Mouse (Mus musculus) forebrain, embryonic 13.5 days (tissue): ENCODE measurements at regions not wholly inside any gene's neighbourhood (a gene's known extent, or its start where the extent isn't known, plus 50 kb on each side); places are given as distances from the start of the nearest gene placed in this dataset.

Experiments
- ATAC-seq: fragments of 200-750 bp; cut with Nextera tagmentation; 2 replicates; pipeline ENCODE4 v1.8.0; 2017
- H3K27ac ChIP-seq: fragments of 300-500 bp; sonication (generic); 2 replicates; pipeline ENCODE4 v1.5.1; 2015; ENCODE audit warnings: inconsistent platforms, mild to moderate bottlenecking, moderate library complexity
- H3K27me3 ChIP-seq: fragments of 300-500 bp; sonication (generic); 2 replicates; pipeline ENCODE4 v1.6.1; 2015; ENCODE audit warnings: mild to moderate bottlenecking, inconsistent platforms
- H3K36me3 ChIP-seq: fragments of 300-500 bp; sonication (generic); 2 replicates; pipeline ENCODE4 v1.6.1; 2015; ENCODE audit warnings: mild to moderate bottlenecking, inconsistent platforms; ENCODE audit not compliant: poor library complexity, severe bottlenecking
- H3K4me1 ChIP-seq: fragments of 300-500 bp; sonication (generic); 2 replicates; pipeline ENCODE4 v1.6.1; 2015; ENCODE audit warnings: inconsistent platforms
- H3K4me2 ChIP-seq: fragments of 300-500 bp; sonication (generic); 2 replicates; pipeline ENCODE4 v1.6.1; 2015; ENCODE audit warnings: inconsistent platforms, mild to moderate bottlenecking, moderate library complexity
- H3K4me3 ChIP-seq: fragments of 300-500 bp; sonication (generic); 2 replicates; pipeline ENCODE4 v1.5.1; 2015; ENCODE audit warnings: mild to moderate bottlenecking, inconsistent platforms
- H3K9ac ChIP-seq: fragments of 300-500 bp; sonication (generic); 2 replicates; pipeline ENCODE4 v1.6.1; 2015; ENCODE audit warnings: mild to moderate bottlenecking, inconsistent platforms
- H3K9me3 ChIP-seq: fragments of 300-500 bp; sonication (generic); replicated peaks from 2 replicates; pipeline ENCODE4 v1.6.1; 2016; ENCODE audit warnings: inconsistent platforms
- WGBS: fragments of 180-500 bp; shearing (Covaris S2); methylation state at CpG from one replicate; pipeline ENCODE4 v1.1.7; 2015; 5-methylcytosine and 5-hydroxymethylcytosine counted together

DNA sequence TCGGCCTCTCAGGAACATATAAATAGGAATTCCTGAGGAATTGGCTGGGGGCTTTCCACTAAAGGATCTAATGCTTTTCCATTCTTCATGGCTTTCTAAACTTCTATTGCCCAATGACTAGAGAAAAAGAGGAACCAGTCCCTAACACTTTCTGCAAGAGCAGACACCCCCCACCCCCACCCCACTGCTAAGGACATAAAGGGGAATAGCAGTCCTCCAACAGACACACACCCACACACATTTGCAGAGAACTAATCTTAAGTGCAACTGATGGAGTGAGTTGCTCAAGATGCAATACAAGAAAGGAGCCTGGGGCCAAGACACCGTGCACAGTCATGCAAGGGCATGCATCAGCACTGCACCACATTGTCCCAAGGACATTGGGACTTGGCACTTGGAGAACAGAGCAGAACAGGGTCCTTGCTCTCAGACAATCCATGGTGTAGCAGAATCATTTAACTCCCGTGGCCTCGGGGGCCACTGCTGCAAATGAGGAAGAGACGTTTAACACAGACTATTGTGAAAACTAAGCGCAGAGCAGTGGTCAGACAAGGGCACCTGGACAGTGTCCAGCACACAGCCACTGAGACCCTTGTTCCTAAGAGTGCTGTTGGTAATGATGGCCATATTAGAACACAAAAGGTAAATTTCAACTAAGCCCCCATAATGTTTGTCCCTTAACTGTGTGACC is 161.1 kb downstream of the Xpnpep1 start:
- Histone ChIP-seq H3K36me3 (no peaks in the 10 kb centered on the region), H3K4me3 (no peak overlapping the region), H3K27ac (no peak overlapping the region), H3K4me2 (no peak overlapping the region), H3K9ac (no peak overlapping the region), H3K27me3 (no peaks in the 10 kb centered on the region), H3K9me3 (no peaks in the 10 kb centered on the region), H3K4me1 (no peaks in the 10 kb centered on the region)
- 90% methylated on average over 6 of the region's 6 CpGs for WGBS
- no peak for ATAC-seq

DNA sequence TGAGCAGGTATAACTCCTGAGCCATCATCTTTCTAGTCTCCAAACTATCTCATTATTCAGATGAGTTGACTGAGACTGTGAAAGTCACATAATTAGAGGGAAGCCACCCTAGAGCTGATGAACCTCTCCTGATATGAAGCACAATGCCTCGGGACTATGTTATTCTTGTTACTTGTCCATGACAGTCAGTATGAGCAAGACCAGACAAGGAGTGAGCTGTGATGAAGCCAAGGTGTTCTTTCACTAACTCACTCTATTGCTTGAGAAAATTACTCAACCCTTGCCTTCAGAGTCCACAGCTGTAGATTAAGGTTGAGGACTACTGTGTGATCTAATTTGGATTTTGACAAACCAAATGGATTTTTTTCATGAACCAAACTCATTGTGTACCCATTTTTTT is 173.4 kb downstream of the Xpnpep1 start:
- Histone ChIP-seq H3K36me3 (no peaks in the 10 kb centered on the region), H3K4me3 (no peak overlapping the region), H3K9me3 (no peaks in the 10 kb centered on the region), H3K4me1 (peaks cover 1% of the 10 kb centered on the region; the same call in 1 of the 2 replicates), H3K9ac (no peak overlapping the region), H3K27me3 (no peaks in the 10 kb centered on the region), H3K4me2 (no peak overlapping the region), H3K27ac (no peak overlapping the region)
- no peak for ATAC-seq
- WGBS: 97% methylated on average over 1 of the region's 1 CpGs

DNA sequence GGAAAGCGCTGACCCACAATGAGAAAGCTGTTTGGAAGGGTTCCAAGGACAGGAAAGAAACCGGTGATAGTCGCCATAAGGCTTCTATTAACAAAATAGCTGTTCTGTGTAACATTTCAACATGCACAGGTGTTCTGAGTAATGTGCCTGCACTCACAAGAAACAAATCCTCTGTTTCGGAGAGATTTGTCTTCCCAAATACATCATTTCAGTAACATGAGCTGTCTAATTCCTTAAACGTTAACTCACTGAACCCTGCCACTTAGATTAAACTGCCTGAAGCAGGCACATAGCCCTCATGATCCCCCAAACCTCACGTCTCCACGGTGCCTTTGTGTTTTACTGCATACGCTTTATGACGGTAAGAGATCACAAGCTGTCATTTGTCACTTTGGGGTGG is 178.4 kb downstream of the Xpnpep1 start:
- no peak for ATAC-seq
- H3K27me3 ChIP-seq: no peaks in the 10 kb centered on the region
- WGBS: 70% methylated on average over 9 of the region's 9 CpGs
- H3K4me2 ChIP-seq: no peak overlapping the region
- no peak overlapping the region for H3K27ac ChIP-seq
- peaks cover 6% of the 10 kb centered on the region; the same call in 1 of the 2 replicates for H3K4me1 ChIP-seq
- no peak overlapping the region for H3K4me3 ChIP-seq
- no peaks in the 10 kb centered on the region for H3K9me3 ChIP-seq
- H3K9ac ChIP-seq: no peak overlapping the region
- H3K36me3 ChIP-seq: no peaks in the 10 kb centered on the region

DNA sequence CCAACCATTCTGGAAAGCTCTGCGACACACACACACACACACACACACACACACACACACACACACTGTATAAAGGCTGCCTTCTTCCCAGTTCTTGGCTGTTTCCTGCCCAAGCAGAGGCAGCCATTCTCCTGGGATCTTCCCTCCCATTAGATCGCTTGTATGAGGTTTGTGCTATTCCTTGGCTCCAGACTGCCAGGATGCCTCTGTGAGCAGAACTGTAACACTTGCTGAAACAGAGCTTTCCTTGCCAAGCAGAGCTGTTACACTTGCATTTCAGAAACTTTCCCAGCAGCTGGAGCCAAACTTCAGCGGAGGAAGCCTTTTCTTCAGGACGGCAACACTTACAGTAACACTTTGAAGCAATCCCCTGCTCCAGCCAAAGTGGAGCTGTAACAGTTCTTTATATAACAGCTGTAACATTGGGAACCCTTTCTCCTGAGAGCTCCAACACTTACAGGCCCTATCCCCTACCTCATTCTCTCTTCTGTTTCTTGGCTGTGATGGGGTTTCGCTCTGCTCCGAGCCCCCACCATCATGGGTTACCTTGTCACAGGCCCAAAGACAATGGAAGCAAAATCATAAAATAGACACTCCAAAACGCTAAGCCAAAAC is 185.8 kb downstream of the Xpnpep1 start:
- Histone ChIP-seq H3K9me3 (no peaks in the 10 kb centered on the region), H3K36me3 (no peaks in the 10 kb centered on the region), H3K4me2 (no peak overlapping the region), H3K27me3 (no peaks in the 10 kb centered on the region), H3K27ac (no peak overlapping the region), H3K9ac (no peak overlapping the region), H3K4me1 (no peaks in the 10 kb centered on the region), H3K4me3 (no peak overlapping the region)
- 91% methylated on average over 7 of the region's 7 CpGs for WGBS
- ATAC-seq: no peak

DNA sequence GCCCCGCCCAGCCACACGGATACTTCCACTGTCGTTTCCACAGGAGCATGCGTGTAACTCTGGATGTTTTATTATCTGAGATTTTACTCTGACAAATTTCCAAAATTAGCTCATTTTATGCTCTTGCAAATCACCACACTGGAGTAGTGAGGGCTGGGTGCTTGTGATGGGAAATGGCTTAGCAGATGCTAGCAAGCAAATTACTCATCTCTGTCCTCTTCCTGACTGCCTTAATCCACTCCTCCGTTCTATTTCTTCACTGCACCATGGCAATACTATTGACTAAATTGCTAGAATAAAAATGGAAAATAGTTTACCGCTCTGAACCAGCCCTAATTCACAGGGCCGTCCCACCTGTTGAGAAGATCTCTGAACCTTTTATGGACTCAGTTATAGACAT is 223.8 kb downstream of the Xpnpep1 start:
- Histone ChIP-seq H3K27me3 (no peaks in the 10 kb centered on the region), H3K4me3 (no peak overlapping the region), H3K4me1 (no peaks in the 10 kb centered on the region), H3K9ac (no peak overlapping the region), H3K27ac (no peak overlapping the region), H3K9me3 (no peaks in the 10 kb centered on the region), H3K4me2 (no peak overlapping the region), H3K36me3 (no peaks in the 10 kb centered on the region)
- ATAC-seq: no peak
- 93% methylated on average over 7 of the region's 7 CpGs for WGBS

DNA sequence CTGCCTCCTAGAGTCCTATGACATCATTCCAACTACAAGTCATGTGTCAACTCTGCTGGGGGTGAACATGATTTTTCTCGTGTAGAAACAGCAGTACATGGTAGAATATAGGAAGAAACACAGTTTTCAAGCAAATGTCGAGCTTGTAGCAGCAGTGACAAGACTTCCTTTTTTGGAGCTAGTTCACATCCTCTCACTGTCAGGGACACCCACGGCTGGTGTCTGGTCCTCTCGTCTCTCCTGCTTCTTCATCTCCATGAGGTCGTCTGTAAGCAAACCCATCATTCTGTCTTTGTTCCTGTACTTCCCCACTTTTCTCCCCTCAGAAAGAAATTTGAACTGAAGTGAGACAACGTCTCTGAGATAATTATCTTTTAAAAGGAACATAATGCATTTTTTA is 228.0 kb downstream of the Xpnpep1 start:
- 82% methylated on average over 6 of the region's 6 CpGs for WGBS
- no peaks in the 10 kb centered on the region for H3K27me3 ChIP-seq
- no peaks in the 10 kb centered on the region for H3K4me1 ChIP-seq
- H3K36me3 ChIP-seq: no peaks in the 10 kb centered on the region
- no peak for ATAC-seq
- no peak overlapping the region for H3K4me2 ChIP-seq
- H3K4me3 ChIP-seq: no peak overlapping the region
- no peak overlapping the region for H3K27ac ChIP-seq
- H3K9me3 ChIP-seq: no peaks in the 10 kb centered on the region
- H3K9ac ChIP-seq: no peak overlapping the region

DNA sequence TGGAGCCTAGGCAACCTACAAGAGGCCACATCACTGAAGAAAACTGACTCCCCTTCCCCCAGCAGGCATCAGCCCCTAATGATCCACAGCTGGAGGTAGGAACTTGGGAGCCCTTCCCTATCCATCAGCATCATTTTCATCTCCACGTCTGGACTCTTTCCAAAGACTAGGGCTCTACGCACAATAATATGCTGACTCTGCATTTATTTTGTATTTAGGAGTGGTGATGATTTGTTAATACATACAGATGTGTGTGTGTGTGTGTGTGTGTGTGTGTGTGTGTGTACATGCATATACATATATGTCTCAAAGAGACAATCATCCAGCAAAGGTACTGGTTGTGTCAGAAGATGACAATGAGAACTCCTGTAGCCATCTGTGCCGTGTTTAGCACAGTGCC is 251.2 kb downstream of the Xpnpep1 start:
- no peaks in the 10 kb centered on the region for H3K36me3 ChIP-seq
- 90% methylated on average over 3 of the region's 3 CpGs for WGBS
- no peak overlapping the region for H3K9ac ChIP-seq
- H3K4me1 ChIP-seq: no peaks in the 10 kb centered on the region; the same call in 1 of the 2 replicates
- no peak overlapping the region for H3K27ac ChIP-seq
- no peaks in the 10 kb centered on the region for H3K9me3 ChIP-seq
- H3K27me3 ChIP-seq: no peaks in the 10 kb centered on the region
- H3K4me2 ChIP-seq: no peak overlapping the region
- no peak overlapping the region for H3K4me3 ChIP-seq
- ATAC-seq: no peak

DNA sequence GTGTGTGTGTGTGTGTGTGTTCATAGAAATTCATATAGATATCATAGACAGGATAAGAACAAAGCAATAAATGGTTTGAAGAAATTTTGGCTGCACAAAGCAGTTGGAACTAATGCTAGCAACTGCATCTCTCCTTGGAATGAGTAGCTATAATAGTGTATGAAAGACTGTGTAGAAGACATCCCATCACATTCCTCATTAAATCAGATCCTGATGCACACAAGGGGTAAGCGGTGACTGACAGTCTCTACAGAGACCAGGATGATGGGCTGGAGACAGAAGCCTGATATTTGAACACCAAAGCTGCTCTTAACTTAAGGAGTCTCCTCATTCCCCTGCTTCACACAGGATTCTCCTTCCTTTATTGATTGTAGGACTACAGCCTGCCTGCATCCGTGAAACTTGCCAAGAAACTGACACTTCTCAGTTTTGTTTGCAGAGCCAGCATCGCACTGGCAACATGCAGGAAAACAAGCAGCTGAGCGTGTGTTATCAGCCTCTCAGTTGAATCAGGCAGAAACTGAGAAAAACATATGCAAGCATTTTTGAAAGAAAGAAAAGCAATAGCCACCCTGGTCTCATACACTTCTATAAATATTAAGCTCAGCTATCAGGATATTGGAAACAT is 271.1 kb downstream of the Xpnpep1 start:
- Histone ChIP-seq H3K4me3 (no peak overlapping the region), H3K9me3 (peaks cover 5% of the 10 kb centered on the region; the same call in 1 of the 2 replicates), H3K9ac (no peak overlapping the region), H3K4me2 (no peak overlapping the region), H3K27ac (no peak overlapping the region), H3K27me3 (no peaks in the 10 kb centered on the region), H3K4me1 (no peaks in the 10 kb centered on the region), H3K36me3 (no peaks in the 10 kb centered on the region)
- peak; percentile 77; the same call in 1 of the 2 replicates for ATAC-seq
- WGBS: 83% methylated on average over 4 of the region's 4 CpGs

DNA sequence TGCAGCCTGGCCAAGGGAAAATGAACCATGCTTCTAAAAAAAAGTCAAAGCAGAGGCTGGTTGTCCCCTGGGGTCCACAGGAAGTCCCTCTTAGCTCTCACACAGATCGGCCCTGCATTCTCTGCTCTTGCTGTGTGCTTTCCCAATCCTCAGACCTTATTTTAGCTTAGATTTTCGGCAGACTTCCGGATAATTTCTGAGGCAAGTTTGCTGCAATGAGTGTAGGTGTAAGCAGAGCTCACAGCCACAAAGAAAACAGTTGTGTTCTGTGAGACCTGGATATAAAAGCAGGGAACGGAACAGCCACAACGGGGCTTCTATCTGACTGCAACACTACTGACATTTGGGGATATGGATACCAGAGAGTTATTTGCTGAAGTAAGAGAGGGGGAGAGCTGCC is 271.9 kb downstream of the Xpnpep1 start:
- Histone ChIP-seq H3K4me1 (no peaks in the 10 kb centered on the region), H3K9me3 (peaks cover 5% of the 10 kb centered on the region; the same call in 1 of the 2 replicates), H3K36me3 (no peaks in the 10 kb centered on the region), H3K4me3 (no peak overlapping the region), H3K27ac (no peak overlapping the region), H3K9ac (no peak overlapping the region), H3K4me2 (no peak overlapping the region), H3K27me3 (no peaks in the 10 kb centered on the region)
- ATAC-seq: no peak
- WGBS: 90% methylated on average over 5 of the region's 5 CpGs

DNA sequence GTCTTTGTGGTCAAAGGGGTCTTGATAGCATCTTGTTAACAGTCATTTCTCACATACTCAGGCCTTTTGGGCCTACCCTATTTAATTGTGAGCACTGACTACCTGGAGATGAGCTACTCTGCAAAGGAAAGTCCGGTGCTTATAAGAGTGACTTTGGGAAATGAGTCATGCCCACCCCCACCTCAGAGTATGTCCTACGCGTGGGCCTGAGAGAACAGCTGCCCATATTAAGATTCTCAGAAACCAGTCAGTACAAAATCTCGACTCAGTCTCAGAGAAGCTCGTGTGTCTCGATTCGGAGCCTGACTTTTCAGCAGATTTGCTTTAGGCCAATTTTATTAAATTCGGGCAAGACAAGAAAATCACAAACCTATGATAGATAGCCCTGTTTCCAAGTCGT is 301.1 kb downstream of the Xpnpep1 start:
- Histone ChIP-seq H3K9ac (no peak overlapping the region), H3K4me3 (no peak overlapping the region), H3K9me3 (no peaks in the 10 kb centered on the region), H3K4me1 (no peaks in the 10 kb centered on the region), H3K4me2 (no peak overlapping the region), H3K27me3 (no peaks in the 10 kb centered on the region), H3K36me3 (no peaks in the 10 kb centered on the region), H3K27ac (no peak overlapping the region)
- no peak for ATAC-seq
- WGBS: 91% methylated on average over 9 of the region's 9 CpGs

DNA sequence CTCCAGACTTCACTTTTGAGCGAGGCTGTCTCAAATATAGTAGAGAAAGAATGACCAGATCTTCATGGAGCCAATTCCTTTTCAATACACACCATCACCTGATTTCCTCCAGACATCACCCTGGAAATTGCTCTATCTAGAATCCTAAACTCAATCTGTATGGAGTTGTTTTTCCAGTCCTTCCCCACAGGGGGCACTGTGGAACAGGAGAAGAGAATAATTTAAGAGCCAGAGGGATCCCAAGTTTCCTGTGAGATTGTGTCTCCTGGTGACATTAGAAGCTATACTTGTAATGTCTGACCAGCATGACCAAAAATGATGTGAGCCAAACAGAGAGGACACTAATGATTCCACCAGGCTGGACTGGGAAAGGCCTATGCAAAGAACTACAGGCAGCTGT is 318.2 kb downstream of the Xpnpep1 start:
- Histone ChIP-seq H3K27me3 (no peaks in the 10 kb centered on the region), H3K9ac (no peak overlapping the region), H3K36me3 (no peaks in the 10 kb centered on the region), H3K9me3 (no peaks in the 10 kb centered on the region), H3K4me3 (no peak overlapping the region), H3K4me1 (no peaks in the 10 kb centered on the region), H3K4me2 (no peak overlapping the region), H3K27ac (no peak overlapping the region)
- 19% methylated on average over 1 of the region's 1 CpGs for WGBS
- no peak for ATAC-seq

DNA sequence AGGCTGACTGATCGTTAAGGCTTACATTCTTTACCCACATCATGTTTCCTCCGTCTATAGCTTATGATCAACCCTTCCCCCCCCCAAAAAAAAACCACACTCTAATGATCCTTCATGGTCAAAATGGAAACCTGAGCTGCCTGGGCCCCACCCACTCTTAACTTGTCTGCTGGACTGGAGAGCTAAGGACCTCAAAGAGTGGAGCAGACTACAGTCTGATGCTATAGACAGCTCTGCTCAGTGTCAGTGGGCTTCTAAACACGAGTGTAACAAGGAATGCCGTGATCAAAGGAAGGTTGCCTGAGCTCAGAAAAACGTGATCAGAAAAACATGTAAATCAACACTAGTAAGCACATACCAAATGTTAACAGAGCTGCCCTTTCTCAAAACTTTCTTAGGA is 324.7 kb downstream of the Xpnpep1 start:
- no peak for ATAC-seq
- WGBS: 64% methylated on average over 5 of the region's 5 CpGs

More for the DNA sequence above, 324.7 kb downstream of the Xpnpep1 start:
- Histone ChIP-seq H3K4me3 (no peak overlapping the region), H3K27ac (no peak overlapping the region), H3K27me3 (no peaks in the 10 kb centered on the region), H3K4me1 (no peaks in the 10 kb centered on the region), H3K36me3 (no peaks in the 10 kb centered on the region), H3K9ac (no peak overlapping the region), H3K4me2 (no peak overlapping the region), H3K9me3 (no peaks in the 10 kb centered on the region)
